Mouse (Mus musculus): ENCODE measurements around the gene Isg20l2. TPM values are rescaled to one million over a fixed set of nuclear protein-coding genes. Genes with fewer than 3 reads are reported as not detected.
"Not testable (repeated sequence)": the region's sequence is repeated elsewhere in the genome, so short reads cannot be mapped to it uniquely, and the experiment has no call there.

Gene Isg20l2
- polyA plus RNA-seq, 1 experiment: 19.4 TPM

- H3K36me3 ChIP-seq (ENCODE audit: control insufficient read depth, insufficient read depth): no peaks in the 10 kb centered on the region
- H3K27me3 ChIP-seq (ENCODE audit: control insufficient read depth, insufficient read depth, insufficient read length): no peaks in the 10 kb centered on the region
- H3K4me3 ChIP-seq: no peak overlapping the region
- no peak overlapping the region for H3ac ChIP-seq (ENCODE audit: control insufficient read depth, insufficient read length)
- no peaks in the 10 kb centered on the region for H3K79me2 ChIP-seq (ENCODE audit: control insufficient read depth, insufficient read depth)
- TF ChIP-seq CEBPB (IDR thresholded peaks at IDR 0.05; ENCODE audit: insufficient read depth, poor library complexity, severe bottlenecking): no peak
- TF ChIP-seq MAX (IDR thresholded peaks at IDR 0.05; ENCODE audit: low read depth): no peak
- no peak for TF ChIP-seq USF1 (IDR thresholded peaks at IDR 0.05; ENCODE audit: low read depth)
- TF ChIP-seq MYOD1 (IDR thresholded peaks at IDR 0.05; ENCODE audit: control insufficient read depth in 1 of 3, insufficient read length in 2 of 3, low read depth in 2 of 3): no peak
- TF ChIP-seq TCF3 (IDR thresholded peaks at IDR 0.05; ENCODE audit: insufficient read length, low read depth): no peak
- TF ChIP-seq E2F4 (IDR thresholded peaks at IDR 0.05; ENCODE audit: insufficient read depth): no peak
- TF ChIP-seq MYOG (IDR thresholded peaks at IDR 0.05; ENCODE audit: control insufficient read depth in 1 of 3, insufficient read depth in 1 of 3, insufficient read length in 2 of 3, low read depth in 2 of 3): no peak
- TF ChIP-seq POLR2A (IDR thresholded peaks at IDR 0.05; ENCODE audit: insufficient read length, low read depth): no peak
- no peak for TF ChIP-seq TCF12 (IDR thresholded peaks at IDR 0.05; ENCODE audit: insufficient read depth, poor library complexity, severe bottlenecking)
- TF ChIP-seq POLR2AphosphoS2 (IDR thresholded peaks at IDR 0.05; ENCODE audit: insufficient read length, low read depth): no peak
- TF ChIP-seq REST (IDR thresholded peaks at IDR 0.05; ENCODE audit: insufficient read depth, insufficient read length): no peak
- no peak for TF ChIP-seq SRF (IDR thresholded peaks at IDR 0.05; ENCODE audit: control insufficient read depth, insufficient read length, low read depth)
- no peak overlapping the region for H3K4me2 ChIP-seq (ENCODE audit: low read depth)
Observed at GRCm38 (mm10) chr3:87901036-87901624, 29.0 kb upstream of the Isg20l2 start.

DNA sequence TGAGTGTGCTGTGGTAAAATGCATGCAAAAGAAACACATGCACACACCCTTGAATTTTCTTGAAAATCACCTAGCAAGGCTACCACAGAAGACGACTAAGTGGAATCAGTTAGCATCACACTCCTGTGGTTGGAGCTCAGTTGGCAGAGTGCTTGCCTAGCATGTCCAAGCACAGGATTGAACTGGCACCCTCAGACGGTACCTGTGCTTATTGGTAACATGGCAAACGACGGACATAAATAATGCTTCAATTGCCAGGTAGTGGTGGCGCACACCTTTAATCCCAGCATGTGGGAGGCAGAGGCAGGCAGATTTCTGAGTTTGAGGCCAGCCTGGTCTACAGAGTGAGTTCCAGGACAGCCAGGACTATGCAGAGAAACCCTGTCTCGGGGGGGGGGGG, 28.2 kb upstream of the Isg20l2 start:
- H3K36me3 ChIP-seq (ENCODE audit: control insufficient read depth, insufficient read depth); H3K4me2 ChIP-seq (ENCODE audit: low read depth); H3ac ChIP-seq (ENCODE audit: control insufficient read depth, insufficient read length); H3K27me3 ChIP-seq (ENCODE audit: control insufficient read depth, insufficient read depth, insufficient read length); H3K4me3 ChIP-seq; H3K79me2 ChIP-seq (ENCODE audit: control insufficient read depth, insufficient read depth): not testable (repeated sequence)

- H3K36me3 ChIP-seq (ENCODE audit: control insufficient read depth, insufficient read depth): no peaks in the 10 kb centered on the region
- H3ac ChIP-seq (ENCODE audit: control insufficient read depth, insufficient read length): no peak overlapping the region
- peaks cover 23% of the 10 kb centered on the region for H3K79me2 ChIP-seq (ENCODE audit: control insufficient read depth, insufficient read depth)
- no peaks in the 10 kb centered on the region for H3K27me3 ChIP-seq (ENCODE audit: control insufficient read depth, insufficient read depth, insufficient read length)
- TF ChIP-seq E2F4 (IDR thresholded peaks at IDR 0.05; ENCODE audit: insufficient read depth) (no peak), MAX (IDR thresholded peaks at IDR 0.05; ENCODE audit: low read depth) (no peak), CEBPB (IDR thresholded peaks at IDR 0.05; ENCODE audit: insufficient read depth, poor library complexity, severe bottlenecking) (no peak), TCF12 (IDR thresholded peaks at IDR 0.05; ENCODE audit: insufficient read depth, poor library complexity, severe bottlenecking) (no peak), MYOD1 (IDR thresholded peaks at IDR 0.05; ENCODE audit: control insufficient read depth in 1 of 3, insufficient read length in 2 of 3, low read depth in 2 of 3) (no peak), SRF (IDR thresholded peaks at IDR 0.05; ENCODE audit: control insufficient read depth, insufficient read length, low read depth) (no peak), REST (IDR thresholded peaks at IDR 0.05; ENCODE audit: insufficient read depth, insufficient read length) (no peak), USF1 (IDR thresholded peaks at IDR 0.05; ENCODE audit: low read depth) (no peak), POLR2A (IDR thresholded peaks at IDR 0.05; ENCODE audit: insufficient read length, low read depth) (no peak), POLR2AphosphoS2 (IDR thresholded peaks at IDR 0.05; ENCODE audit: insufficient read length, low read depth) (no peak), MYOG (IDR thresholded peaks at IDR 0.05; ENCODE audit: control insufficient read depth in 1 of 3, insufficient read depth in 1 of 3, insufficient read length in 2 of 3, low read depth in 2 of 3) (no peak), TCF3 (IDR thresholded peaks at IDR 0.05; ENCODE audit: insufficient read length, low read depth) (no peak)
- no peak overlapping the region for H3K4me3 ChIP-seq
- H3K4me2 ChIP-seq (ENCODE audit: low read depth): no peak overlapping the region
Observed at GRCm38 (mm10) chr3:87903821-87904220, 26.3 kb upstream of the Isg20l2 start.

DNA sequence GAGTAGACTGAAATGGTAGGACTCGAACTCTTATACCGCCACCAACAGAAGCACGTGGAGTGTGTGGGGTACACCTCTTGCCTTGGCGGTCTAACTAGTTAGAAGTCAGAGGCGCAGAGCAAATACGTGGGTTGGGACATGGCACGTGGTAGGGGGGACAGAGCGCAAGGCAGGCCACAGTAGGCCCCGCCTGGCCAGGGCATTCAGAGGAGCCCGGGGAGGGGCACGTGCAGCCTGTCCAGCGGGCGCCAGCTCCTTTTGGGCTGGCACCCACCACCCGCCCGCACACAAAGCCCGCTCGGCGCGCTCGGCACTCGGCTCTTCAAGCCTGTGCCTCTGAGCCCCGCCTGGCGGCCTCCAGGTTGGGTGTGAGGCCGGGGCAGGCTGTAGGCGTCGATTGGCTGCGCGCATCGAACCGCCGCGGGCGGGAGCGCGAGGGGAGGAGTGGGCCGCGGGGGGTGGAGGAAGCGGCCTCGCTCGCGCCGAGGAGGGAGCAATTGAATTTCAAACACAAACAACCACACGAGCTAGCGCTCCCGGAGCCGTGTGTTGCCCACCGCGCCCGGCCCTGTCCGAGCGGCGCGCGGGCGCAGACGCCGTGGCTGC, 24.1 kb upstream of the Isg20l2 start, which contains the start of gene Hdgf:
Gene Hdgf, plus strand, starts transcription at position 442 of the 606 bp plus-strand sequence.
- H3K4me2 ChIP-seq (ENCODE audit: low read depth): peak within 1 kb of the TSS; percentile 94
- H3K27me3 ChIP-seq (ENCODE audit: control insufficient read depth, insufficient read depth, insufficient read length): no peaks in the 10 kb centered on the region
- peak within 1 kb of the TSS; percentile 76 for H3K4me3 ChIP-seq
- peaks cover 45% of the 10 kb centered on the region for H3K79me2 ChIP-seq (ENCODE audit: control insufficient read depth, insufficient read depth)
- H3K36me3 ChIP-seq (ENCODE audit: control insufficient read depth, insufficient read depth): no peaks in the 10 kb centered on the region
- H3ac ChIP-seq (ENCODE audit: control insufficient read depth, insufficient read length): peak within 1 kb of the TSS; percentile 95
- TF ChIP-seq USF1 (IDR thresholded peaks at IDR 0.05; ENCODE audit: low read depth) (peak; percentile 76), POLR2AphosphoS2 (IDR thresholded peaks at IDR 0.05; ENCODE audit: insufficient read length, low read depth) (peak; percentile 62), MYOD1 (IDR thresholded peaks at IDR 0.05; ENCODE audit: control insufficient read depth in 1 of 3, insufficient read length in 2 of 3, low read depth in 2 of 3) (no peak), TCF12 (IDR thresholded peaks at IDR 0.05; ENCODE audit: insufficient read depth, poor library complexity, severe bottlenecking) (no peak), MAX (IDR thresholded peaks at IDR 0.05; ENCODE audit: low read depth) (peak; percentile 45), MYOG (IDR thresholded peaks at IDR 0.05; ENCODE audit: control insufficient read depth in 1 of 3, insufficient read depth in 1 of 3, insufficient read length in 2 of 3, low read depth in 2 of 3) (peak in 2 of 3 experiments; percentile 29 to 35), REST (IDR thresholded peaks at IDR 0.05; ENCODE audit: insufficient read depth, insufficient read length) (no peak), CEBPB (IDR thresholded peaks at IDR 0.05; ENCODE audit: insufficient read depth, poor library complexity, severe bottlenecking) (no peak), POLR2A (IDR thresholded peaks at IDR 0.05; ENCODE audit: insufficient read length, low read depth) (peak; percentile 46), TCF3 (IDR thresholded peaks at IDR 0.05; ENCODE audit: insufficient read length, low read depth) (no peak), E2F4 (IDR thresholded peaks at IDR 0.05; ENCODE audit: insufficient read depth) (peak; percentile 41), SRF (IDR thresholded peaks at IDR 0.05; ENCODE audit: control insufficient read depth, insufficient read length, low read depth) (peak; percentile 78)
